Mouse (Mus musculus): ENCODE data around the gene Slc35b2. TPM values are rescaled to one million over a fixed set of nuclear protein-coding genes. Genes with fewer than 3 reads are reported as not detected.

Gene Slc35b2
- total RNA-seq, 2 experiments from 2014 or later, result 21.7 to 25.2 TPM

GRCm38 (mm10) chr17:45557998-45558862, 5.4 kb upstream of the Slc35b2 start:
- ATAC-seq (replicated peaks; ENCODE audit: low FRiP score, poor library complexity, severe bottlenecking), result no peak

- no peak for ATAC-seq (replicated peaks; ENCODE audit: low FRiP score, poor library complexity, severe bottlenecking)
Measured at GRCm38 (mm10) chr17:45559732-45560525, 3.7 kb upstream of the Slc35b2 start.

GRCm38 (mm10) chr17:45563216-45563615, 458 bp upstream of the Slc35b2 start:
- ATAC-seq (replicated peaks; ENCODE audit: low FRiP score, poor library complexity, severe bottlenecking), result no peak

GRCm38 (mm10) chr17:45564531-45565084, 934 bp downstream of the Slc35b2 start:
- ATAC-seq (replicated peaks; ENCODE audit: low FRiP score, poor library complexity, severe bottlenecking), result 0 out of 2 replicates have a peak, but pooled peaks have one; percentile 23

- no peak for ATAC-seq (replicated peaks; ENCODE audit: low FRiP score, poor library complexity, severe bottlenecking)
Measured at GRCm38 (mm10) chr17:45565103-45565502, 1.4 kb downstream of the Slc35b2 start.

- ATAC-seq (replicated peaks; ENCODE audit: low FRiP score, poor library complexity, severe bottlenecking), result no peak
Measured at GRCm38 (mm10) chr17:45566031-45566359, 2.3 kb downstream of the Slc35b2 start.

- ATAC-seq (replicated peaks; ENCODE audit: low FRiP score, poor library complexity, severe bottlenecking), result no peak
Measured at GRCm38 (mm10) chr17:45566360-45567161, 2.9 kb downstream of the Slc35b2 start.

- ATAC-seq (replicated peaks; ENCODE audit: low FRiP score, poor library complexity, severe bottlenecking), result no peak
Measured at GRCm38 (mm10) chr17:45567162-45567601, 3.5 kb downstream of the Slc35b2 start.

GRCm38 (mm10) chr17:45568990-45569389, 5.3 kb downstream of the Slc35b2 start:
- ATAC-seq (replicated peaks; ENCODE audit: low FRiP score, poor library complexity, severe bottlenecking), result no peak

GRCm38 (mm10) chr17:45569999-45570398, 6.3 kb downstream of the Slc35b2 start:
- no peak for ATAC-seq (replicated peaks; ENCODE audit: low FRiP score, poor library complexity, severe bottlenecking)

- ATAC-seq (replicated peaks; ENCODE audit: low FRiP score, poor library complexity, severe bottlenecking), result peak; percentile 52
Measured at GRCm38 (mm10) chr17:45572103-45573086, 8.7 kb downstream of the Slc35b2 start.

- ATAC-seq (replicated peaks; ENCODE audit: low FRiP score, poor library complexity, severe bottlenecking), result peak; percentile 85
Measured at GRCm38 (mm10) chr17:45573087-45573779, 9.6 kb downstream of the Slc35b2 start, which contains the start of gene Hsp90ab1. TSS of gene Hsp90ab1 (minus strand) at chr17:45573271.

- ATAC-seq (replicated peaks; ENCODE audit: low FRiP score, poor library complexity, severe bottlenecking), result peak; percentile 77
Measured at GRCm38 (mm10) chr17:45573780-45574123, 10.1 kb downstream of the Slc35b2 start.

GRCm38 (mm10) chr17:45574129-45574761, 10.6 kb downstream of the Slc35b2 start:
- ATAC-seq (replicated peaks; ENCODE audit: low FRiP score, poor library complexity, severe bottlenecking), result peak; percentile 40

- no peak for ATAC-seq (replicated peaks; ENCODE audit: low FRiP score, poor library complexity, severe bottlenecking)
Measured at GRCm38 (mm10) chr17:45575123-45575897, 11.6 kb downstream of the Slc35b2 start.

- no peak for ATAC-seq (replicated peaks; ENCODE audit: low FRiP score, poor library complexity, severe bottlenecking)
Measured at GRCm38 (mm10) chr17:45578242-45578641, 14.6 kb downstream of the Slc35b2 start.

- ATAC-seq (replicated peaks; ENCODE audit: low FRiP score, poor library complexity, severe bottlenecking), result no peak
Measured at GRCm38 (mm10) chr17:45578843-45579242, 15.2 kb downstream of the Slc35b2 start.

Data from erythroblast, adult 5-6 weeks (primary cell).